Mouse (Mus musculus): ENCODE measurements around the gene Ankrd6.

The Ankrd6 gene

GRCm38 (mm10) chr4:32799966-32800576, 150.6 kb downstream of the Ankrd6 start, which contains the start of gene Lyrm2:
Gene Lyrm2, plus strand, starts transcription at chr4:32800253.
- no peak for DNase-seq (ENCODE audit: extremely low spot score, low read depth, low spot score)

GRCm38 (mm10) chr4:32798976-32799375, 151.7 kb downstream of the Ankrd6 start:
- no peak for DNase-seq (ENCODE audit: extremely low spot score, low read depth, low spot score)

- no peak for DNase-seq (ENCODE audit: extremely low spot score, low read depth, low spot score)
Observed at GRCm38 (mm10) chr4:32789020-32789419, 161.6 kb downstream of the Ankrd6 start.

- no peak for DNase-seq (ENCODE audit: extremely low spot score, low read depth, low spot score)
Observed at GRCm38 (mm10) chr4:32787110-32787509, 163.5 kb downstream of the Ankrd6 start.

- DNase-seq (ENCODE audit: extremely low spot score, low read depth, low spot score), result no peak
Observed at GRCm38 (mm10) chr4:32779996-32780395, 170.6 kb downstream of the Ankrd6 start.

- no peak for DNase-seq (ENCODE audit: extremely low spot score, low read depth, low spot score)
Observed at GRCm38 (mm10) chr4:32770284-32770810, 180.3 kb downstream of the Ankrd6 start.

GRCm38 (mm10) chr4:32768046-32768445, 182.6 kb downstream of the Ankrd6 start:
- no peak for DNase-seq (ENCODE audit: extremely low spot score, low read depth, low spot score)

- DNase-seq (ENCODE audit: extremely low spot score, low read depth, low spot score), result no peak
Observed at GRCm38 (mm10) chr4:32767471-32767870, 183.2 kb downstream of the Ankrd6 start.

GRCm38 (mm10) chr4:32757430-32757829, 193.2 kb downstream of the Ankrd6 start:
- no peak for DNase-seq (ENCODE audit: extremely low spot score, low read depth, low spot score)
